Mouse (Mus musculus) A20 (cell line): ENCODE data around the gene Rgs6.
A peak's percentile ranks its signal among the peaks of the same experiment; 100 is the strongest.

Source experiments
- DNase-seq: peaks from one replicate; pipeline ENCODE4 v3.0.0-alpha.2; 2011; ENCODE audit warnings: low read depth, low spot score

Gene Rgs6

GRCm38 (mm10) chr12:82647876-82648275 lies 59.8 kb downstream of the Rgs6 start:
- DNase-seq, result no peak

- DNase-seq, result no peak
These were observed 61.9 kb downstream of the Rgs6 start for GRCm38 (mm10) chr12:82649991-82650390.

- no peak for DNase-seq
These were observed 76.5 kb downstream of the Rgs6 start for GRCm38 (mm10) chr12:82664598-82664997.

- DNase-seq, result no peak
These were observed 79.3 kb downstream of the Rgs6 start for GRCm38 (mm10) chr12:82667441-82667840.

- no peak for DNase-seq
These were observed 82.2 kb downstream of the Rgs6 start for GRCm38 (mm10) chr12:82670201-82670737.

- no peak for DNase-seq
These were observed 83.5 kb downstream of the Rgs6 start for GRCm38 (mm10) chr12:82671591-82671990.

- DNase-seq, result no peak
These were observed 87.0 kb downstream of the Rgs6 start for GRCm38 (mm10) chr12:82675137-82675536.

- DNase-seq, result no peak
These were observed 98.9 kb downstream of the Rgs6 start for GRCm38 (mm10) chr12:82687015-82687414.

- no peak for DNase-seq
These were observed 110.9 kb downstream of the Rgs6 start for GRCm38 (mm10) chr12:82698886-82699527.

- DNase-seq, result no peak
These were observed 111.4 kb downstream of the Rgs6 start for GRCm38 (mm10) chr12:82699528-82699905.

- no peak for DNase-seq
These were observed 112.1 kb downstream of the Rgs6 start for GRCm38 (mm10) chr12:82700241-82700640.

- peak; percentile 52 for DNase-seq
These were observed 112.7 kb downstream of the Rgs6 start for GRCm38 (mm10) chr12:82700840-82701239.

- no peak for DNase-seq
These were observed 113.3 kb downstream of the Rgs6 start for GRCm38 (mm10) chr12:82701359-82701758.

GRCm38 (mm10) chr12:82710376-82710775 lies 122.3 kb downstream of the Rgs6 start:
- DNase-seq, result no peak

- DNase-seq, result peak; percentile 24
These were observed 126.2 kb downstream of the Rgs6 start for GRCm38 (mm10) chr12:82714284-82714683.

- DNase-seq, result no peak
These were observed 135.0 kb downstream of the Rgs6 start for GRCm38 (mm10) chr12:82723017-82723540.

- no peak for DNase-seq
These were observed 138.2 kb downstream of the Rgs6 start for GRCm38 (mm10) chr12:82726255-82726654.

GRCm38 (mm10) chr12:82731587-82731986 lies 143.5 kb downstream of the Rgs6 start:
- DNase-seq, result peak; percentile 39

- peak; percentile 19 for DNase-seq
These were observed 154.9 kb downstream of the Rgs6 start for GRCm38 (mm10) chr12:82742955-82743354.

- peak; percentile 81 for DNase-seq
These were observed 155.9 kb downstream of the Rgs6 start for GRCm38 (mm10) chr12:82744026-82744425.

- peak; percentile 51 for DNase-seq
These were observed 156.7 kb downstream of the Rgs6 start for GRCm38 (mm10) chr12:82744826-82745225.

GRCm38 (mm10) chr12:82747099-82747498 lies 159.0 kb downstream of the Rgs6 start:
- peak; percentile 70 for DNase-seq

- no peak for DNase-seq
These were observed 163.8 kb downstream of the Rgs6 start for GRCm38 (mm10) chr12:82751846-82752245.
